Mouse (Mus musculus): ENCODE measurements around the gene Aurka. TPM values are rescaled to one million over a fixed set of nuclear protein-coding genes. Genes with fewer than 3 reads are reported as not detected.

Gene Aurka
- polyA plus RNA-seq, 1 experiment: 29.3 TPM

- WGBS: 22% methylated on average over 6 of the region's 6 CpGs
- DNase-seq (ENCODE audit: low read depth, low spot score): no peak
Observed at GRCm38 (mm10) chr2:172390341-172390740, 20.0 kb upstream of the Aurka start.

- DNase-seq (ENCODE audit: low read depth, low spot score): no peak
- 89% methylated on average over 3 of the region's 3 CpGs for WGBS
Observed at GRCm38 (mm10) chr2:172384715-172385114, 14.4 kb upstream of the Aurka start.

GRCm38 (mm10) chr2:172381898-172382297, 11.6 kb upstream of the Aurka start:
- no peak for DNase-seq (ENCODE audit: low read depth, low spot score)
- WGBS: 87% methylated on average over 12 of the region's 12 CpGs

DNA sequence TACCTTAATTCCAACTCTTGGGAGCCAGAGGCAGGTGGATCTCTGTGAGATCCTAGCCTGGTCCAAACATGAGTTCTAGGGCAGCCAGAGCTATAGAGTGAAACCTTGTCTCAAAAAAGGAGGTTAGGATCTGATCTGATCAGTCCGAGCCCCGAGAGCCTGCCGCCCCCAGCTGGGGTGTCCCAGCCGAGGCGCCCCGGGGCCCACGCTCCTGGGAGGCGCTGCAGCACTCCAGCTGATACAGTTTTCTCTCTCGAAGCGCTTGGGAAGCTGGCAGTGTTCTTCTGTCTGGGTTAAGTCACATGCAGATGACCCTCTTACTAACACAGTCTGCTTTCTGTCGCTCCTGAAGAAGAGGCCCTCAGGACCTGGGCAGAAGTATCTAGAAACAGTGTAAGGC, 11.0 kb upstream of the Aurka start:
- DNase-seq (ENCODE audit: low read depth, low spot score): no peak
- WGBS: 90% methylated on average over 11 of the region's 11 CpGs

DNA sequence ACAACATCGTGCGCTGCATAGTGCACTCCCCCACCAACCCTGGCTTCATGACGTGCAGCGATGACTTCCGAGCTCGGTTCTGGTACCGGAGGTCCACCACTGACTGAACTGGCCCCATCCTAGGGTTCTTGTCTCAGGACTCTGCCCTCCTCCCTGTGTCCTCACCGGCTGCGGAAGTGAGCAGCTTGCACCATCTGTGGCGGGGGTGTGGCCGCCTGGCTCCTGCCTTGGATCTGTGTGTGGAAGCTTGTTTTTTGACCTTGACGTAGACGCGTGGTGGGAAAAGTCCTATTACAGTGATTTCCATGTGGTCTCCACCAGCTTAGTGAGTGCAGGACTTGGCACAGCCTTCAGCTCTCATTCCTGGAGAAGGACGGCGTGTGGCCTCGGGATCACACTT, 10.2 kb upstream of the Aurka start:
- DNase-seq (ENCODE audit: low read depth, low spot score): no peak
- WGBS: 94% methylated on average over 17 of the region's 17 CpGs

GRCm38 (mm10) chr2:172378332-172378731, 8.0 kb upstream of the Aurka start:
- 64% methylated on average over 7 of the region's 7 CpGs for WGBS
- DNase-seq (ENCODE audit: low read depth, low spot score): no peak

GRCm38 (mm10) chr2:172376999-172377515, 6.7 kb upstream of the Aurka start:
- DNase-seq (ENCODE audit: low read depth, low spot score): no peak
- WGBS: 39% methylated on average over 5 of the region's 5 CpGs

GRCm38 (mm10) chr2:172376551-172376950, 6.2 kb upstream of the Aurka start:
- no peak for DNase-seq (ENCODE audit: low read depth, low spot score)
- WGBS: 82% methylated on average over 4 of the region's 4 CpGs

GRCm38 (mm10) chr2:172371258-172371657, 923 bp upstream of the Aurka start:
- DNase-seq (ENCODE audit: low read depth, low spot score): no peak
- WGBS: under 1% methylated on average over 11 of the region's 11 CpGs

- DNase-seq (ENCODE audit: low read depth, low spot score): no peak
- 89% methylated on average over 7 of the region's 7 CpGs for WGBS
Observed at GRCm38 (mm10) chr2:172363176-172363575, 7.2 kb downstream of the Aurka start.

GRCm38 (mm10) chr2:172355833-172356232, 14.5 kb downstream of the Aurka start:
- no peak for DNase-seq (ENCODE audit: low read depth, low spot score)
- 85% methylated on average over 5 of the region's 5 CpGs for WGBS

DNA sequence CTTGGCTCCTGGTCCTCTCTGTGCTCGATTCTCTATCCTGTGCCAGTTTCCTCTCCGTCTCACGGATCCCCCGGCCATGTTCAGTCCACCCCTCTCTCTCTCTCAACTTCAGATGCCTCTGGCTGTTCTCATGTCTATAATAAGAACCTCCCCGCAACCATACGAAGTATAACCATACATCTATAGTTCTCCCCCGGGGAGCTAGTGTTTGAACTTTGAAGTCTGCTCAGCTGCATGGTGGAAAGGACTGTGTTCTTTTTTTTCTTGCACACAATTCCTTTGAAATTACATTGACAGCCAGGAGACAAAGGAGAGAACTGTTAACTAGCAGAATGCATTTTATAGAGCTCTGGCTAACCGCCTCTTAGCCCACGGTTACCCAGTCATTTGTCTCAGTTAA, 15.6 kb downstream of the Aurka start:
- no peak for DNase-seq (ENCODE audit: low read depth, low spot score)
- 79% methylated on average over 9 of the region's 9 CpGs for WGBS

DNA sequence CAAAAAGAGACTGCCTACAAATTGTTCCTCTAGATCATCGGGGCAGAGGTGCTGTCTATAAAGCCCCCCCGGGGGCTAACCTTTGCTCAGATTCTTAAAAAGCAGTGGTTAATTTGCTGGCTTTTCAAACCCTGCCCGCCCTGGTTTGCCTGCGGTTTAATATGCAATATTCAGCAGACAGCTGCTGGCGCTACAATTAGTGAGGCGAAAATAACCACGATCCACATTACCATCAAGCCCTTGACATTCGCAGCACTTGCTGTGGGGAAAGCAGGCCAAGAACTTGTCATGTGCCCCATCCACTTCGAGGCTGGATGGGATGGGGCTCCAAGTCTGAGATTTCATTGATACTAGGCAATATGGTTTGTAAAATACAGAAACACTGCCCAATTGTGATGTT, 17.1 kb downstream of the Aurka start:
- WGBS: 90% methylated on average over 9 of the region's 9 CpGs
- DNase-seq (ENCODE audit: low read depth, low spot score): no peak

- no peak for DNase-seq (ENCODE audit: low read depth, low spot score)
- 57% methylated on average over 8 of the region's 8 CpGs for WGBS
Observed at GRCm38 (mm10) chr2:172350773-172351172, 19.6 kb downstream of the Aurka start.

DNA sequence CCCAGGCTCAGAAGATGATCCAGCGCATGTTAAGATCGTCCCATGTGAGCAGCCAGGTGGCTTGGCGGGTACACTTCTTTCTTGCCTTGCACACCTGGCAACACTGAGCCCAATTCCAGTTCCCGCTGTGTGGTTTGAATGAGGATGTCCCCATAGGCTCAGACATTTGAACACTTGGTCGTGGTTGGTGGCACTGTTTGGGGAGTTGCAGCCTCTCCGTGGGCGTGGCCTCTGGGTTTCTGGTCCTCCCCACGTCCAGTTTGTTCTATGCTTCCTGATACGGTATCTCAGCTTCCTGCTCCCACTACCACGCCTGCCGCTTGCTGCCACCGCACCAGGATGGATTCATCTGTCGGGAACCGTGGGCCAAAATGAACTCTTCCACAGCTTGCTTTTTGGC, 20.6 kb downstream of the Aurka start:
- no peak for DNase-seq (ENCODE audit: low read depth, low spot score)
- WGBS: 85% methylated on average over 14 of the region's 14 CpGs

- WGBS: 41% methylated on average over 3 of the region's 3 CpGs
- no peak for DNase-seq (ENCODE audit: low read depth, low spot score)
Observed at GRCm38 (mm10) chr2:172348297-172348950, 21.9 kb downstream of the Aurka start.

DNA sequence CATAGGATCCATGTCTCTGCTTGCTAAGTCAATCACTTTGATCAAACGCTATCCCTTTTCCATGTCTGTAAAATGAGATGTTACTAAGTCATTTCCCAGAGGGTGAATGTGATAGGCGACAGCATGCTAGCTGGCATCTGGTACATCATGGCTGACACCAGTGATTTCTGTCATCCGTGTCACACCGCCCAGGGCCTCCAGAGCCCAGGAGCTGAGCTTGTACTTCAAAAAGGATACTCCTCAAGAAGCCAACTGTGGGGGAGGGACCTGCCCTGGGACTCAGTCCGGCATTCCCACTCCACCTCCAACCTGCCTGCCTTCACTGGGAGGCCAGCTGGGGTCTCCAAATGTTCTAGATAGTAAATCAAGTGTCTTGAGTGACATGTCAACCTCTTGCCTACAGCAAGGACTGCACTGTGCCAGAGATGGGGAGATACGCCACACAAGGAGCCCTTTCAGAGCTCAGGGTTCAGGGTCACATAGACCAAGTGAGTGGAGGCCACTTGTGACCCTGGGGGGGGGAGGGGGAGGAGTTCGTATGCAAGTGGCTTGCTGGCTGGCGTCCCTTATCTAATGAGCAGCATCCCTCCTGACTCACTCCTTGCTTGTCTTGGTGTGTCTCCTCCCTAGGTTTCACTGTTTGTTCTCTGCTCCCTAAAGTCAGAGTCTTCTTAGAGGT, 23.3 kb downstream of the Aurka start:
- DNase-seq (ENCODE audit: low read depth, low spot score): no peak
- WGBS: 83% methylated on average over 8 of the region's 8 CpGs

GRCm38 (mm10) chr2:172346034-172346929, 24.1 kb downstream of the Aurka start:
- 16% methylated on average over 31 of the region's 31 CpGs for WGBS
- DNase-seq (ENCODE audit: low read depth, low spot score): no peak

DNA sequence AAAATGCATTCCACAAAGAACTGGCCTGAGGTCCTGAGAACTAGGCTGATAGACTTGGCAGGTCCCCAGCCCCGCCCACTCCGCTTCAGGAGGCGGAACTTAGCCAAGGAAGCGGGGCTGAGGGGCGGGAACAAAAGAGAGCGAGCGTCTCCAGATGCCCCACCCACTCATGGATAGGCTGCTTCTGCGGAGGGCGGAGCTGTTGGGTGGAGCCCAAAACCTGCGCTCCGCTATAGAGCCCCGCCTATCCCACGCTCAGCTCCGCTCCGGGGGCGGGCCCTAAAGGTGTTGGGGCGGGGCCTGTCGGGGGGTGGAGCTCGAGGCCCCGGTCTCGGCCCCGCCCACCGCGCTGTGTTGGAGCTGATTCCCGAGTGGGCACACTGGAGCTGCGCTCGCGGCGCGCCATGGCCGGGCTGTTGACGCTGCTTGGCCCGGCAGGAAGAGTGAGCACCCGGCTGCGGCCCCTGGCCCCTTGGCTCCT, 25.0 kb downstream of the Aurka start, which contains the start of gene Fam210b:
Fam210b (plus strand) TSS at position 308 of the 481 bp plus-strand sequence.
- DNase-seq (ENCODE audit: low read depth, low spot score): peak; percentile 95
- under 1% methylated on average over 35 of the region's 35 CpGs for WGBS

DNA sequence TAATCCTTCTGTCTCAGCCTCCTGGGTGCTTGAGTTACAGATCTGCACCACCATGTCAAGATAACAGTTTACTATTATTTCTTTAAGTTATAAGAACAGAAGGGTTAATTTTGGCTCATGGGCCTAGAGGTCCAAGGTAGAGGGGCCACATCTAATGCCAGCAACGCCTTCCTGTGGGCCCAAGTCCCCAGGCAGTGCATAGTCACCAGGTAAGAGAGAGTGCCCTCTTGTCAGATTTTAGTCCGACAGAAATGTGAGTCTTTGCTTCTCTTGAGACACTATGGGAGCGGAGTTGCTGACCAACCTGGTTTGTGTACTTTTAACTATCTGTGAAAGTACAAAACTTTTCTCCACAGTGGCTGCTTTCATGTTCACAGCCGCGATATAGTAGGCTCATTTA, 25.7 kb downstream of the Aurka start:
- no peak for DNase-seq (ENCODE audit: low read depth, low spot score)
- 30% methylated on average over 5 of the region's 5 CpGs for WGBS

All from large intestine, adult 2 months (tissue).